Mouse (Mus musculus) E14TG2a.4 (cell line): ENCODE results near the gene Haghl.

Experiments
- CTCF ChIP-seq: conservative IDR thresholded peaks from 2 replicates; pipeline ENCODE4 v1.5.1; 2014; ENCODE audit warnings: low read length
- NANOG ChIP-seq: IDR thresholded peaks from 2 replicates; pipeline ENCODE4 v1.6.1; 2014; ENCODE audit warnings: borderline replicate concordance, low read length, mixed read lengths

- TF ChIP-seq CTCF (no peak), NANOG (no peak)
These were observed 34.0 kb downstream of the Haghl start for GRCm38 (mm10) chr17:25751446-25751845.
